In the genomic region with DNA sequence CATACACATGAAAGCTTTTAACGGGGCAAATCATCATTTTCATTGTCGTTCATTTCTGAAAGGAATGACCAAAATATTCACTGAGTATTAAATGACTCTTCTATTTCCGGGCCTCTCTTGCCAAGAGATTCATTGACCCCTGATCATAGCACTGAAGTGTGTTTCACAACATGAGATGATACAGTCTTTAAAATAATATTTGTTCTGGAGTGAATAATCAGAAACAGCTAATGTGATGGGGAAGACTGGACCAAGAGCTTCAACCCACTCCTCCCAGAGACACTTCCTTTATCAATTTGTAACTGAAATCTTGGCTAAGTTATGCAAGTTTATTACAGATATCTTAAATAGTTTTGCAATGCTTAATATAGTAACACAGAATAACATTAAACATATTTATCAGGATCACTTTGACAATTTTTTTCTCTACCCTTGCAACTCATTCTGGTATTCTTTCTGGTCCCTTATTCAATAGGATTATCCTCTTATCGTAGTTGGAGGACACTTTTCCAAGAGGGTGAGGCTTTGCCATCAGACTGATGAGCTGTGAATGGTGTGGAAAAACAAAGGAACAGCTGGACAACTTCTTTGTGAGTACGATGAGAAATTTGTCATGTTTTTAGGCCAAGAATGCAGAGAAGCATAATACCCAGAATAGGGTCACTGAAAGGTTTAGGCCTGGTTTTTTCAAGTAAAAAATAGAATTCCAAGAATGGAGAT, we compare ENCODE assay signal across 22 mouse cellular contexts.
DNase-seq lines count a peak whose midpoint lies in the region; ATAC-seq and TF ChIP-seq lines count a peak whose summit lies in the region.
"Had no signal": no experiment of that assay in that cellular context is flagged by ENCODE, and none has a peak within 500 bp of the region (broad histone marks: within the 10 kb centered on the region; RNA-seq: fewer than 3 reads in every experiment).

No protein-coding gene starts in this region.

- H3K79me2 ChIP-seq in liver, adult 2 months (ENCODE audit: control insufficient read depth, insufficient read depth, low read length) = no peaks in the 10 kb centered on the region

- 70% methylated on average over 5 of the region's 5 CpGs for WGBS in liver, adult 2 months
- WGBS in liver, embryonic 12.5 days (ENCODE audit: insufficient replicate concordance) = 61% methylated on average over 5 of the region's 5 CpGs
- WGBS in lung, embryonic 15.5 days = 35% methylated on average over 5 of the region's 5 CpGs
- WGBS in lung, postnatal 0 days = 49% methylated on average over 5 of the region's 5 CpGs

- H3K9ac ChIP-seq in liver, adult 2 months (ENCODE audit: low read depth, low read length) = no peak overlapping the region
- H3K9ac ChIP-seq in liver, embryonic 12.5 days = no peak overlapping the region
- H3K9ac ChIP-seq in lung, embryonic 15.5 days = no peak overlapping the region
- no peak overlapping the region for H3K9ac ChIP-seq in lung, postnatal 0 days (replicated peaks; ENCODE audit: low read depth)
- H3K9ac ChIP-seq: embryonic facial prominence, embryonic 13.5 days; embryonic facial prominence, embryonic 15.5 days; forebrain, embryonic 12.5 days had no signal

- H3K36me3 ChIP-seq in liver, adult 2 months (ENCODE audit: control insufficient read depth, insufficient read depth, low read length) = no peaks in the 10 kb centered on the region
- no peaks in the 10 kb centered on the region for H3K36me3 ChIP-seq in liver, embryonic 12.5 days
- no peaks in the 10 kb centered on the region for H3K36me3 ChIP-seq in lung, embryonic 15.5 days
- H3K36me3 ChIP-seq in lung, postnatal 0 days (ENCODE audit: insufficient read depth, low read length) = no peaks in the 10 kb centered on the region
- H3K36me3 ChIP-seq: embryonic facial prominence, embryonic 13.5 days; embryonic facial prominence, embryonic 15.5 days; forebrain, embryonic 10.5 days; forebrain, embryonic 12.5 days had no signal

- no peak overlapping the region for H3K4me2 ChIP-seq in liver, embryonic 12.5 days
- no peak overlapping the region for H3K4me2 ChIP-seq in lung, embryonic 15.5 days
- H3K4me2 ChIP-seq in lung, postnatal 0 days (replicated peaks; ENCODE audit: low read depth, low read length) = no peak overlapping the region
- H3K4me2 ChIP-seq: embryonic facial prominence, embryonic 13.5 days; embryonic facial prominence, embryonic 15.5 days; forebrain, embryonic 12.5 days had no signal

- H3K4me3 ChIP-seq in liver, adult 2 months (ENCODE audit: insufficient read depth, low read depth, low read length) = no peak overlapping the region
- no peak overlapping the region for H3K4me3 ChIP-seq in liver, embryonic 12.5 days
- H3K4me3 ChIP-seq in lung, embryonic 15.5 days = no peak overlapping the region
- no peak overlapping the region for H3K4me3 ChIP-seq in lung, postnatal 0 days (ENCODE audit: low read depth, low read length)
- H3K4me3 ChIP-seq: embryonic facial prominence, embryonic 13.5 days; embryonic facial prominence, embryonic 15.5 days; erythroblast, embryonic 14.5 days; forebrain, embryonic 10.5 days; forebrain, embryonic 12.5 days had no signal

- DNase-seq in liver, adult 2 months (ENCODE audit: extremely low read depth, low read depth, low spot score) = peak; percentile 33
- no peak for DNase-seq in lung, adult 18-20 months
- DNase-seq in lung, postnatal 0 days (ENCODE audit: low spot score) = peak; percentile 49
- DNase-seq in lung, postnatal 10 days = no peak
- DNase-seq: adrenal gland, adult 2 months; adrenal gland, postnatal 10 days; adrenal gland, postnatal 25 days; cerebellum, adult 11 months; cerebellum, adult 18-20 months; cerebellum, adult 8-10 months; cerebellum, adult 9-11 months; cerebellum, postnatal 14 days; cerebellum, postnatal 36 days; embryo, embryonic 11 days had no signal

- no peak for TF ChIP-seq CTCF in liver, adult 2 months (IDR thresholded peaks at IDR 0.05; ENCODE audit: low read depth, low read length)
- TF ChIP-seq CTCF in lung, postnatal 0 days (IDR thresholded peaks at IDR 0.05) = no peak

- no peak for TF ChIP-seq POLR2A in liver, adult 2 months (IDR thresholded peaks at IDR 0.05; ENCODE audit: extremely low read depth, insufficient read depth, low read length)

- no peaks in the 10 kb centered on the region for H3K27me3 ChIP-seq in liver, adult 2 months (ENCODE audit: control insufficient read depth, insufficient read depth, low read length)
- H3K27me3 ChIP-seq in liver, embryonic 12.5 days (replicated peaks) = no peaks in the 10 kb centered on the region
- no peaks in the 10 kb centered on the region for H3K27me3 ChIP-seq in lung, embryonic 15.5 days
- H3K27me3 ChIP-seq in lung, postnatal 0 days (replicated peaks; ENCODE audit: insufficient read depth, low read length) = no peaks in the 10 kb centered on the region
- H3K27me3 ChIP-seq: embryonic facial prominence, embryonic 13.5 days; embryonic facial prominence, embryonic 15.5 days; forebrain, embryonic 12.5 days had no signal

- H3K4me1 ChIP-seq in liver, adult 2 months (ENCODE audit: control insufficient read depth, insufficient read depth, low read length) = no peaks in the 10 kb centered on the region
- H3K4me1 ChIP-seq in liver, embryonic 12.5 days = no peaks in the 10 kb centered on the region
- no peaks in the 10 kb centered on the region for H3K4me1 ChIP-seq in lung, embryonic 15.5 days
- no peaks in the 10 kb centered on the region for H3K4me1 ChIP-seq in lung, postnatal 0 days (ENCODE audit: insufficient read depth, low read depth, low read length)
- H3K4me1 ChIP-seq: embryonic facial prominence, embryonic 13.5 days; embryonic facial prominence, embryonic 15.5 days; forebrain, embryonic 10.5 days; forebrain, embryonic 12.5 days had no signal

- H3K9me3 ChIP-seq in liver, embryonic 12.5 days (replicated peaks) = no peaks in the 10 kb centered on the region
- H3K9me3 ChIP-seq in lung, embryonic 15.5 days = no peaks in the 10 kb centered on the region
- no peaks in the 10 kb centered on the region for H3K9me3 ChIP-seq in lung, postnatal 0 days (ENCODE audit: low read length)
- H3K9me3 ChIP-seq: embryonic facial prominence, embryonic 13.5 days; embryonic facial prominence, embryonic 15.5 days; forebrain, embryonic 10.5 days; forebrain, embryonic 12.5 days had no signal

- no peak for ATAC-seq in liver, embryonic 12.5 days
- ATAC-seq in lung, embryonic 15.5 days (ENCODE audit: borderline replicate concordance, extremely low read depth, low FRiP score, low TSS enrichment) = peak; percentile 90; the same call in 1 of the 2 replicates
- peak; percentile 60 for ATAC-seq in lung, postnatal 0 days
- ATAC-seq: forebrain, embryonic 14.5 days had no signal

- no peak overlapping the region for H3K27ac ChIP-seq in liver, adult 2 months (replicated peaks; ENCODE audit: insufficient read depth, low read depth, low read length)
- H3K27ac ChIP-seq in liver, embryonic 12.5 days = no peak overlapping the region
- no peak overlapping the region for H3K27ac ChIP-seq in lung, embryonic 15.5 days
- no peak overlapping the region for H3K27ac ChIP-seq in lung, postnatal 0 days (ENCODE audit: low read length)
- H3K27ac ChIP-seq: embryonic facial prominence, embryonic 13.5 days; embryonic facial prominence, embryonic 15.5 days; forebrain, embryonic 10.5 days; forebrain, embryonic 12.5 days had no signal

- 0 out of 2 replicates have a peak, but pooled peaks have one; percentile 20 for TF ChIP-seq EP300 in lung, postnatal 0 days (IDR thresholded peaks at IDR 0.05)

Comparison
In these comparisons a context has a peak if more than half of its experiments do, and no peak if none do; other contexts are left out.
1. DNase-seq: peak in liver, adult 2 months (single experiment) and lung, postnatal 0 days (single experiment); none in lung, adult 18-20 months (0 of 2) and lung, postnatal 10 days (single experiment).